Mouse (Mus musculus): ENCODE measurements at regions not wholly inside any gene's neighbourhood (a gene's known extent, or its start where the extent isn't known, plus 50 kb on each side); places are given as distances from the start of the nearest gene placed in this dataset.

DNA sequence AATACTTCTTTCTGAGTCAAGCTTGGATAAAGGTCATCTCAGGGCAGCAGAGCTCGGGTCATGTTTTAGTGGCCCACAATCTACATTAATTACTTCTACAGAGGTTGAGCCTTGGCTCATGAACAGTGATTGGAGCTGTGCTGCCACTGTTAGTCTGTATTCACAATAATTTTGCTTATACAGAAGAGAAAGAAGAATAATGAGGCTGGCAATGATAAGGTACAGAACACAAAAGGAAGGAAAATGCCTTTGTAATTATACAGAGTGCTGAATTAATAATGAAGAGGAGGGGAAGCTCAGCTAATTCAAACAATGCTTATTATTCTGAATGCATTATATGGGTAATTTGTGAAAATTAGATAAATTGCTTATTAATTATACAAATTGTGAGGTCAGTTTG, 573.9 kb upstream of the Cblb start:
- intact Hi-C loops (cut with DNase I): no loop called here

DNA sequence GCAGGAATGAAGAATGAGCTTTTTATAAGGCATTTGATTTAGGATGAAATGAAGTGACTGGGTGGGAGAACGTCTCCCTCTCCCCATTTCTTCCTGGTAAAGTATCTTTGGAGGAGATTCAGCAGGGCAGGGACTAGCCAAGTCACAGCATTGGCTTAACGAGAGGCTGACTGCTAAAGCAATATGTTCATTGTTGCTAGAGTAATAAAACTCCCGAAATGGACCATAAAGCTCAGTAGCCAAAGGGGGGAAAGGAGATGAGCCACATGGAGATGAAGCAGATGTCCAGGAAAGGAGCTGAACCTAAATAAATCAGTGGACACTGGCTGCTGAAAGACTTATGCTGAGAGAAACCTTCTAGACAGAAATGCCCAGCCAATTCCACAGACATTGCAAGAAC, 555.3 kb upstream of the Cblb start:
- intact Hi-C loops (cut with DNase I): no loop called here
- DNase-seq: no peak

More for the DNA sequence above, 573.9 kb upstream of the Cblb start:
- no peak for DNase-seq

DNA sequence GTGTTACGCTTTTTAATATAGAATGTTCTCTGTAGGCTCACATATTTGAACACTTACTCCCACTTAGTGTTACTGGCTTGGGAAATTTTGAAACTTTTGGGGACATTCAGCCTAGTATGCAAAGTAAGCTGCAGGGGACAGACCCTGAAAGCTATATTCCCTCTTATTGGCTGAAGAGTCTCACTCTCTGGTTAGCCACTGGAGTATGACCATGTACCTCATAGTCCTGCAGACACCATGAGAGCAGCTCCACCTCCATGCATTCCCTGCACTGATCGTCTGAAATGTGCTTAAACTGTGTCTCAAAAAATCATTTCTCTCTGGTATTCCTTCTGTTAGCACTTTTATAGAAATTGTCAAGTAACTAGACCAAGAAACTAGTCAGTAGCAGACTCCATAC, 534.9 kb upstream of the Cblb start:
- intact Hi-C loops (cut with DNase I): no loop called here
- no peak for DNase-seq

DNA sequence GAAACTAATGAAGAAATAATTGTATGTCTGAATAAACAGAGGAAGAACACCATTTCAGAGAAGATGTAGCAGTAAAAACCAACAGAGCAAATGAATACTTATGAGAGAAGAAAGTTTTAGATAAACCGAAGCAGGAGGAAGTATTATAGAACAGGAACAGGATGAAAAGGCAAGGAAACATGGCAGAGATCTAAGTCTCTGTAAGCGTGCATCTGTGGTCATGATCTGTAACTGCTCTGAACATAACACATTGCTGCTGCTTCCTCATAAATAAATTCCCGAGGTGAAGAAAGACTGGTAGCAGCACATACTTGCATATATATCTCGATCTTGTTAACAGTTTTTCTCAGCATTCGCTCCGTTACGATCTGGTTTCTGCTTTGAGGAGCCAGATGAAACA, 533.2 kb upstream of the Cblb start:
- intact Hi-C loops (cut with DNase I): no loop called here

DNA sequence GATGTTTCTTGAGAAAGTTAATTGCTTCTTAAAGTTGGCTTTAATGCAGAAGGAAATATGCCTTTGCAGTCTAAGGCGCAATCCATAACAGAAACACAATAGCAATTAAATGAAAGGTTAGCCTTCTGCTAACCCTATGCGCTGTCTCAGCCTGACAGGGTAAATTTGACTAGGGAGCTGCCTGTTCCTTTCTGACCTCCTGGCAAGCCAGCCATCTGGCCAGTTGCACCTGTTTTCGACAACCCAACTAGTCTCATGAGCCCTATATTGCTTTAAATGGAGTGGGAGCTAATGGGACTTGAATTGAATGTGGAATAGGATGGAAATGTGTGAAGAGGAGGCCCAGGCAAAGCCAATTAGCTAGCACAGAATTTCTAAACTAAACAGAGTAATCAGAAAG, 513.9 kb upstream of the Cblb start:
- peak; percentile 19 for DNase-seq
- intact Hi-C loops (cut with DNase I): no loop called here

More for the DNA sequence above, 533.2 kb upstream of the Cblb start:
- no peak for DNase-seq

DNA sequence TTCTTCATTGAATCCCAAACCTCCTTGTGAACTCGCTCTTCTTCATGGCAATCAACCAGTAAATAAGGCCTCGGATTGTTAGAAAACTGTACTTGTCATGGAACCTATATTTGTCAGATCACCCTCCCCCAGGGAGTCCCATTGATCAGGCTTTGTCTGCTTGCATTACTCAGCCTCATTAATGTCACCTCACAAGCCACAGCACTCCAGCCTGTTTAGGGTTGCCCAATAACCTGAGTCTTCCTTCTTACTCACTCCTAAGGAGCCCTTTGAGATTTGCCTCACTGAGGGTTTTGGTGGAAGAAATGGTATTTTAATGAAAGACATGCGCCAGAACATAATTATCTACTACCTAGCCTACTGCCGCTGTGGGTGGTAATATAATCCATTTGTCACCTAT, 510.3 kb upstream of the Cblb start:
- no peak for DNase-seq
- intact Hi-C loops (cut with DNase I): no loop called here

DNA sequence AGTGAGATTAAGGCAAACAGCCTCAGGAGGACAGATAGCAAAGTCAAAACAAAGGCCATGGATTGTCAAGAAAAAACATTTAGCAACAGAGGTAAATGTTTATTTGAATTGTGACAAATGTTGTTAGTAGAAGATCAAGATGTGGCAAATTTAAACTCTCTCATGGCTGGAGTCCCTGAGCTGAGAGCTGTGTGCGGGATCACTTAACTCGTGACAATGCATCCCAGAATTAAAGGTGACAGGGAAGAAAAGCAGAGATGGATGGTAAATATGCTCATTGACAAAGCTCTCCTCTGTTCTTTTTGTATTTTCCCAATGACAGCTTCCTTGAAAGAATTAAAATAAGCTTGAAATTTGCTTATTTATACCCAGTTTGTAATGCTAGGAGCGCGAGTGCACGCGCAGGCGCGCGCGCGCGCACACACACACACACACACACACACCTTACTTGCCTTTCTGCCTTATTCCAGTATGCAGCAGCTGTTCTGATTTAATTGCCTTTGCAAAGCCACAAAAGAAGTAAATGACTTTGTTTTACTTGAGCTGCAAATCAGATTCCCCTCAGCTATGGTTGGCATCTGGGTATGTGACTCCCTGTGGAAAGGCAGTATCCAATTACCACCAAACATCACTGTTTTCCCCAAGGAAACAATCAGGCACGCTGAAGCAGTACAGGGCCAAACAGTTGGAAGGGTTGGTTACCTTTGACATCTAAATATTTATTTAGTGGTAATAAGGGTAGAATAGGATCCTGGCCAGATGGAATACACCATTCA, 509.5 kb upstream of the Cblb start:
- intact Hi-C loops (cut with DNase I): no loop called here
- DNase-seq: no peak

DNA sequence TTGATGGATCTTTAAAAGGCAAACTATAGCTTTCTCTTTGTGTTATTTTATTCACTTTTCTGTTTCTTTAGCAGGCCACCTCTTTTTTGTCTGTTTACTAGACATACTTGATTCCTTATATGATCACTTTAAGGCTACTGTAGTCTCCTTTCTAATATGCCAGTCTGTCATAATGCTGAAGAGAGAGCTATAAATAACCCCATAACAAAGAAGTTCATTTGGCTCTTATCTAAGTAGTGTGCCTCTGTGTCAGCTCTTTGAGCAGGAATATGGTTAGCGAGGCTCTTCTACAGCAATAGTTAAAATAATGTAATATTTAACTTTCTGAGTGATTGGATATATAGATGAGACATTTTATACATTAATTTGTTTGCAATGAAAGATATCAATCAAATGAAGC, 507.0 kb upstream of the Cblb start:
- intact Hi-C loops (cut with DNase I): no loop called here
- no peak for DNase-seq

DNA sequence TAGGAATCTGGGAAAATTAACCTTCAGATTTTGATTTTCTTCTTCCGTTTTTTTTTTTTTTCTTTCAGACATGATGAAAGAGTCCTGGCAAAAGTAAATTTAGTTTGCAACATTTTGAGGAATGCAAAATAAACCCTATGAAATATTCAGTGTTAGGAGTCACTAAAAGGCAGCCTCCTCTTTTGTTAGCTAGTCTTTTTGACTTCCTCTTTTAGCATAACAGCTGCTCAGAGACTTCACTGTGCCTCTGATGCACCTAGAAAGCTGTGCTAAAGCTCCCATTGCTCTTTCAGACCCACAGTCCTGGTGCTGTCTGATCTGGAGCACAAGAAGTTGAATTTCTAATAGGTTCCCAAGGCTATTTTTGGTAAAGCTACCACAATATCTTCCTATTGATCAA, 498.5 kb upstream of the Cblb start:
- no peak for DNase-seq
- intact Hi-C loops (cut with DNase I): no loop called here

DNA sequence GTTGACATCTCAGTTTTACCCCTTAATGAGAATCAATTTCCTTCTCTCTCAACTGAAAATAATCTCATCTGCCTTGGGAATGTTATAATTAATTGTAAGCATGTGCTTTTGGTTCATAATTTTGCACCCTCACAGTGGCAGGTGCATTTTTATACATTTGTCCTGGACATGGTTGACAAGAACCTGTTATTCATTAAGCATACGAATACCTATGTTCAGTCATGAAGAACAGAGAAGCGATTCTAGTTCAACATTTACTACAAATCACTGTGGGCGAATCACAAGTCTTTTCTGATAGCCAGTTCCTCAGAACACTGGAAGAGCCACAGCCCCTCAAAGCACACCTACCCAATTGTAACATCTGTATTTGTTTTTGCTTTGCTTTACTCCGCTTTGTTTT, 487.3 kb upstream of the Cblb start:
- no peak for DNase-seq
- intact Hi-C loops (cut with DNase I): no loop called here

DNA sequence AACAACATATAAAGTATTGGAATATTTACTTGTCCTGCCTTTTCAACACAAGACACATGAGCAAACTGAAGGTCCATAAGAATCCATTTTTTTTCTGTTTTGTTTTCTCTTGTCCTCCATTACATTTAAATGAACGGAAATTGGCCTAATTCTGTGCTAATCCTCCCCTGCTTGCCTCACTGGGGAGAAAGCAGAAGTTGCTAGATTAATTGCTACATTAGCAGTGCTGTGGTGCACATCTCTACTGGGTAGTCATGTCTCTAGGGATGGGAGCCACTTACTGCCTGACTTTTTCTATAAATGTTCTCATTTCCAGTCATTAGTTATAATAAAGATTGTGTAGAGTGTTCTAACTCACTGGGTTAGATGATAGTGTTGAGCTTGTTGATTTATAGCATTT, 484.0 kb upstream of the Cblb start:
- intact Hi-C loops (cut with DNase I): no loop called here
- no peak for DNase-seq

DNA sequence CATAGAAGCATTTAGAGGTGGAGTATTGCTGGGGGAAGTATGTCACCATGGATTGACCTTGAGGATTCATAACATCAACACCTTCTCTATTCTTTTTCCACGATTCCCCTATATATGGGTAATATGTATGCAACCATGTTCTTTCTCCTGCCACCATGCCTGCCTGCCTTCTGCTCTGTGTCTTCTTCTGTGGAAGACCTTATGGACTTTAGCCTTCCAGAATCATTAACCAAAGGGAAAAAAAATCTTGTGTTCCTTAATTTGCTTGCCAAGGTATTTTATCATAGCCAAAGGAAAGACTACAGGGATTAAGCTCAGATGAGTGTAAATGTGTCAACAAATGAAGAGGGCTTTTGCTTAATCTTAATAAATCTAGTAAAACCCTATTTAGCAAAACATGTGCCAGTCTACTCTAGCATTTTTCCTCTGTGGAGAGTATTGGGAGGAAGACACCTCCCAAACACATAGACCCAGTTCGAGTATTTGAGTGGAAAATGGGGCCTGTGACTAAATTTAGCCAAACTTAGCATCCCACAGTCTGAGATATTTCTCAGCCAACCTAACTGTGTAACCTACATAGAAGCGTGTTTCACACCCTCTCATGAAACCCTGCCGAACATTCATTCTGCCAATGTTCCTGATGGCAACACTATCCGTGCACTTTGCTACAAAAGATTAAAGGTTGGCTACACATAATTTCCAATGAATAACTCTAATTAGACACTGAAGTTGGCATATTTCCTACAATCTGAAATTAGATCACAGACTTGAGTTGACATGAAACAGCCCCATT, 468.0 kb upstream of the Cblb start:
- intact Hi-C loops (cut with DNase I): no loop called here
- no peak for DNase-seq

DNA sequence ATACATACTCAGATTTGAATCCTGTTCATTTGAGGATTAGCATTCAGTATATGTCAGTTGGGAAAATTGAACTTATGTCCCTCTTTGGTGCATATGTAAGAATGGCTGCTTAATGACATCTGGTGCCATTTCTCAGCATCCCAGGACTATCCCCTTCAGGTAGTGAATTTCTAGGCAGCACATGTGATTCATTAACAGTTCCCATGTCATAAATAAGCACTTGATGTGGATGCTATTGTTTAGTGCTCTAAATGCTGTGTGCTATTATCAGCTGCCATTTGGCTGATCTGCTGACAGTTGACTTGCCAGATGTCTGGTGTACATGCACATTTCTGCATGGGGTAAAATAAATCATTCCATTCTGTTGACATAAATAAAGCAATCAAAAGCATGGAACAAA, 467.0 kb upstream of the Cblb start:
- intact Hi-C loops (cut with DNase I): no loop called here
- no peak for DNase-seq

DNA sequence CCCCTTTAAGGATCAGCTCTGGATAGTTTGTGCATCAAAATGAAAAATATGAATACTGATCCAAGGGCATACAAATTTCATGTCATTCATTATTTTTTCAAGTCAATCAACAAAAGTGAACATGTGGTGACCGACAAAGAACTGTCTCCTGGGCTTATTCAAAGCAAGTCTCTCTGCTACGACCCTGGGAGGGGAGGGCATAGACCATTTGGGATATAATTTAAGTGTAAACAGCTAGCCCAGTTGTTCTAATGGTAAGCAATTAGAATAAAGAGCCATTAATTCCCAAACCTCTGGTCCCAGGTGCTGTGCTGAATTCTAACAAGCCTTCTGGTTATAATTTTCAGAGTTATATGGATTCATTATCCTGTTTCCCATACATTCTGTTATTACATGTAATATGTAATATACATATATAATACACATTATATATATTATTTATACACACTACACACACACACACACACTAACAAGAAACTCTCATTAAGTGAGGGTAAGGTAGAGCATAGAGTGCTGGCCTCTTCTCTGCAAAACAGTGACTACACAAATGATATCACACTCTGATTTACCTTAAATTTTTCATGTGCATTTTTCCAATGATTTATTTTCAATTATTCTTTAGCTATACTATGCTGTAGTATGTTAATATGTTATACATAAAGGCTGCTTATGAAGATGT, 453.0 kb upstream of the Cblb start:
- intact Hi-C loops (cut with DNase I): no loop called here

DNA sequence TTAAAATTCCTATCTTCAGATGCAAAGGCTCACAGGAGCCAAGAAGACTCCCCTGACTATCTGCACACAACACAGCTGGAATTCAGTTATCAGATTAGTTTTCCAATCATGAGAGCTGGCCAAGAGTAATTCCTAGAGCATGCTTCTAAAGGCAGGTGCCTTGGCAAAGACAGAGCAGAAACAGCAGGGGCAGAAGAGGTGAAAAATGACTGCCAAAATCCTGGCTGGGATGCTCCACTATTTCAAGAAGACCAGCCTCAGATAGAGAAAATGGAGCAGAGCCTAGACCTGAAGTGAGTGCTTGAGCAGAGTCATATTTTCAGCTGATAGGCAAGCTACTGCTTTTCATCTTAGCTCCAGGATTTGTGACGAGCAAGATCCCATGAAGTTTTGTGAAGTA, 450.5 kb upstream of the Cblb start:
- intact Hi-C loops (cut with DNase I): no loop called here
- peak; percentile 33 for DNase-seq

More for the DNA sequence above, 453.0 kb upstream of the Cblb start:
- no peak for DNase-seq

DNA sequence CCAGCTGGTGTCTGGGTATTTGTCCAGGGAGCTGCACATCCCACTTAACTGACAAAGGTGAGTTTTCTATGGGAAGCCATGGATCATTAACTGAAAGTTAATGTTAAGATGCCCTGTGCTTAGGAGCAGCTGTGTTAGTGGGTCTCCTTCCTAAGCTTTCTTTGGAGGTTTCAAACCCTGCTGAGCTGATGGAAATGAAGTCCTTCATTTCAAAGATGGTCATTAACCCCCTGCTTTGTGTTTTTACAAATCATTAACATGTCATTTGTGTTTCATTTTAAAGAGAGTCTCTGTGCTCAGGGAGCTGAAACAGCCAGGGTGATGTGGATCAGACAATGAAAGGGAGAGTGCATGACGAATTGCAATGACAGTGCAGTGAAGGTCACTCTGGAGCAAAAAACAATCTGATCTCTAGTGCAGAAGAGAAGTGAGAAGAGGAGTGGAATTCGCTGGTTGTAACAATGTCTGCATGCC, 441.1 kb upstream of the Cblb start:
- intact Hi-C loops (cut with DNase I): no loop called here
- DNase-seq: no peak

DNA sequence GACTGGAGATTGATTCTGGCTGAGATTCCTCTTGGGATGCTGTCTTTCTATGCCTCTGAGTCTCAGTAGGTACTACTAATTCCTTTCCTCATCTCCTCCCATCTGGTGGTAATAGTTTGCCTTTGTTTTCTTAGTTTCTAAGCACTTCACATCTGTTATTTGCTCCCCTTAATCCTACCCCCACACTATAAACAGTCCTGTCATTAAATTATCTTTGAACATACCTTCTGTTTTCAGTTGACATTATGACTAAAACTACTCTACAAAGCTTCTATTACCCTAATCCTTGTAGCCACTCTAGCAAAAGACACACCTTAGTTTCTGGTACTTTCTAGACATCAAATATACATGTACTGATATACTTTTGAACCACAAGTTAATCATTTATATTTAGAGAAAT, 413.4 kb upstream of the Cblb start:
- DNase-seq: no peak
- intact Hi-C loops (cut with DNase I): no loop called here

DNA sequence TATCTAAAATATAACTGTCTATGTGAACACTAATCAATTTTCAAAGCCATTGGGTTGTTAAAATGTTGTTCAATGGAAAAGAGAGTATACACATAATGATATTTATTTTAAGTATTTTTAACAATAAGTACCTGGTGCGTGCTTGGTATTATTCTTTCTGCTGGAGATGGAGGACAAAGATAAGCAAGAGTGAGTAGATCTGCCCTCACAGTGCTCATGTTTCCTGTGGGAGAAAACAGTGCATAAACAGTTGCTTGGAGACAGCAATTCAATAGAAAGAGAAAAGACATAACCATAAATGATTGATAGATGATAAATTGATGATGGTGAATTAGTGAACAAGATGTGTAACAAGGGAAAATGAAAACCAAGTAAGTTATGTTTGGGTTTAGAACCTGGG, 384.4 kb upstream of the Cblb start:
- intact Hi-C loops (cut with DNase I): no loop called here
- DNase-seq: no peak

DNA sequence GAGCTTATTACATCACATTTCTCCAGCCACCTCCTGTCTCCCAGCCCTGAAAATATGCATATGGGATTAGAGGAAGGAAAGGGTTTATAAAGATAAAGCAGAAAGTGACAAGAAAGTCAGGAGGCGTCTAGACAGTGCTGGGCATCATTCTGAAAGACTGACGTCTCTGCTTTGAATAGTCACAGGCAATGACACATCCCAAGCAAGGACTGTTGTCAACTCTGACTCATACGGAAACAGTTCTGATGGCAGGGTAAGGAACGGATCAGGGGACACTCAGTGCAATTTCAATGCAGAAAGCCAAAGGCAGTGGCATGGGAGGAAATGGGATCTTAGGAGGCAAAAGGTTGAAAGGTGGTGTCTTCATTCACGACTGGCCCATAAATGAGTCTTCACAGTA, 380.9 kb upstream of the Cblb start:
- intact Hi-C loops (cut with DNase I): no loop called here
- DNase-seq: no peak

DNA sequence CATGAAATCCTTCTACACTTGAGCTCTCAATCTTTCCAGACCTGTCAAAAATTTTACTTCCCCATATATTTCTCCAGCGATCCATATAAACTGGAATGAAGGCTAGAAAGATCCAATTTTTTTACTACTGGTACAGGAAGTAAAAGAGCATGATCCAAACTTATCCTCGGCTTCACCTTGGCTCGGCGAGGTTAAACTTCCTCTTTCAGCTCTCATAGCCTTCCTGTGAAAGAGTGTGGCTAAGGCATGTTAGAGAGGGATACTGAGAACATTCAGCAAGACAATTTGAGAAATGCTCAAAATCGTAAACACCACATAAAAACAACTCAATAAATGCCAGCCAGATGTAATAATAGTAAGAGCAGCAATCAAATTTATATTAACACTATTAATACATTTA, 380.3 kb upstream of the Cblb start:
- no peak for DNase-seq
- intact Hi-C loops (cut with DNase I): no loop called here

DNA sequence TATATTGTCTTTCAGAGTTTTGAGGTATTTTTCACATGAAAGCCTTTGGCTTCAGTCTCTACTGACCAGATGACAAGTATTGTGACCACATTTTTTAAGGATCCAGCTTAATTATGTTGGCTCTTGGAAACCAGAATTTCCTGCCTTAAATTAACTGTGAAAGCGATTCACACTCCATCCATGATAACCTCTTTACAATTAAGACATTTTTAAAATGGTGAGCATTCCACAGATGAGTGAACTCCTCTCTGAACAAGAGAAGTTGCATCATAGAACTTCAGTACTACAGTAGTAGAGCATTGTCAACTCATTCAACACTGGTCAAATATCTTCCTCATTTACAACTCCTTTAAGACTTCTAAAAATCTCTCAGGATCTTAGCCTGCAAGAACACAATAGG, 369.3 kb upstream of the Cblb start:
- intact Hi-C loops (cut with DNase I): no loop called here

DNA sequence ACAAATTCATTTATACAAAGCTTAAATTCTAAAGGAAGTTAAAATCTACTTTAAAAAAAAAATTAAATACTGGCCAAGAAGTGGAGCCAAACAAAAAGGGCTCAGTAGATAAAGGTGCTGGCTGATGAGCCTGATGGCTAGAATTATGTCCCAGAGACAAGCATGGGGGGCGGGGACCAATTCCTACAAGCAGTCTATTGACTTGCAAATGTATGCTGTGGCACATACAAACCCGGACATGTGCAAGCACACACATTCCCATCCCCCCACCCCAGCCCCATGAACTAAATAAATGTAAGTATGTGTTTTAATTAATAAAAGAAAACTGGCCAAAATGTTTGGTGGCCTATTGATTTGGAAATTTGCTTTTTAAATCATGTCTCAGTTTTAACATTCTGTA, 366.7 kb upstream of the Cblb start:
- intact Hi-C loops (cut with DNase I): no loop called here
- no peak for DNase-seq

More for the DNA sequence above, 369.3 kb upstream of the Cblb start:
- DNase-seq: no peak
